Mouse (Mus musculus): ENCODE measurements around the gene Mrfap1. TPM values are rescaled to one million over a fixed set of nuclear protein-coding genes. Genes with fewer than 3 reads are reported as not detected.

Mrfap1 gene
- polyA plus RNA-seq, 2 experiments, result 260 to 638 TPM

GRCm38 (mm10) chr5:36776021-36776575 is 20.5 kb downstream of the Mrfap1 start:
- peaks cover 4% of the 10 kb centered on the region; the same call in 1 of the 2 replicates for H3K9me3 ChIP-seq (ENCODE audit: control insufficient read depth, low read length)
- no peak for ATAC-seq (ENCODE audit: low FRiP score, low read depth)
- H3K4me2 ChIP-seq (replicated peaks; ENCODE audit: low read depth, low read length, severe bottlenecking), result no peak overlapping the region
- H3K27ac ChIP-seq (replicated peaks; ENCODE audit: low read depth, low read length), result no peak overlapping the region
- H3K4me3 ChIP-seq (replicated peaks; ENCODE audit: low read length), result no peak overlapping the region
- H3K9ac ChIP-seq (ENCODE audit: low read depth, low read length, severe bottlenecking), result no peak overlapping the region
- no peaks in the 10 kb centered on the region for H3K27me3 ChIP-seq (ENCODE audit: control insufficient read depth, insufficient read depth, low read length)
- no peak for DNase-seq (ENCODE audit: low spot score)
- WGBS, result 34% methylated on average over 9 of the region's 9 CpGs
- H3K36me3 ChIP-seq (ENCODE audit: control insufficient read depth, insufficient read depth, low read length), result no peaks in the 10 kb centered on the region
- no peak for TF ChIP-seq POLR2A (IDR thresholded peaks at IDR 0.05; ENCODE audit: borderline replicate concordance, extremely low read depth, insufficient read depth, insufficient read length)
- H3K4me1 ChIP-seq (ENCODE audit: control insufficient read depth, insufficient read depth, low read length), result no peaks in the 10 kb centered on the region

DNA sequence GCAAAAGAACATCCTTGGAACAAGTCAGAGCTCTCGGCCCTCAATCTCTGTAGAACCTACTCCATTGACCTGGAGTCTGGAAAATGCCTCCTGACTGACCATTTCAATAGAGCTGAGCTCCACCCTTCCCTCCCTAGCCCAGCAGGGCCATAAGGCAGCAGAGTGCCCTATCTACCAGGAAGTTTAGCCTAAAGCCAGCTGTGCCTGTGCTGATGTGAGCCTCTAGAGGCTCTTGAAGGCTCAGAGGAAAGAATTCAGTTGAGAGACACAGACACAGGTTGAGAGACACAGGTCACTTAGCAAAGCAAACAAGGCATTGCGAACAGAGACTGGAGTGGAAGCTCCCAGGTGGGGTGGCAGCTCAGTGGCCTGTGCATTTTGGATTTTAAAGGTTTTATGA is 21.3 kb downstream of the Mrfap1 start:
- peaks cover 4% of the 10 kb centered on the region; the same call in 1 of the 2 replicates for H3K9me3 ChIP-seq (ENCODE audit: control insufficient read depth, low read length)
- ATAC-seq (ENCODE audit: low FRiP score, low read depth) (no peak), DNase-seq (ENCODE audit: low spot score) (no peak)
- no peaks in the 10 kb centered on the region for H3K27me3 ChIP-seq (ENCODE audit: control insufficient read depth, insufficient read depth, low read length)
- H3K9ac ChIP-seq (ENCODE audit: low read depth, low read length, severe bottlenecking), result no peak overlapping the region
- no peaks in the 10 kb centered on the region for H3K4me1 ChIP-seq (ENCODE audit: control insufficient read depth, insufficient read depth, low read length)
- no peak for TF ChIP-seq POLR2A (IDR thresholded peaks at IDR 0.05; ENCODE audit: borderline replicate concordance, extremely low read depth, insufficient read depth, insufficient read length)
- no peak overlapping the region for H3K4me3 ChIP-seq (replicated peaks; ENCODE audit: low read length)
- no peak overlapping the region for H3K27ac ChIP-seq (replicated peaks; ENCODE audit: low read depth, low read length)
- no peak overlapping the region for H3K4me2 ChIP-seq (replicated peaks; ENCODE audit: low read depth, low read length, severe bottlenecking)
- H3K36me3 ChIP-seq (ENCODE audit: control insufficient read depth, insufficient read depth, low read length), result no peaks in the 10 kb centered on the region
- WGBS, result 83% methylated on average over 2 of the region's 2 CpGs

DNA sequence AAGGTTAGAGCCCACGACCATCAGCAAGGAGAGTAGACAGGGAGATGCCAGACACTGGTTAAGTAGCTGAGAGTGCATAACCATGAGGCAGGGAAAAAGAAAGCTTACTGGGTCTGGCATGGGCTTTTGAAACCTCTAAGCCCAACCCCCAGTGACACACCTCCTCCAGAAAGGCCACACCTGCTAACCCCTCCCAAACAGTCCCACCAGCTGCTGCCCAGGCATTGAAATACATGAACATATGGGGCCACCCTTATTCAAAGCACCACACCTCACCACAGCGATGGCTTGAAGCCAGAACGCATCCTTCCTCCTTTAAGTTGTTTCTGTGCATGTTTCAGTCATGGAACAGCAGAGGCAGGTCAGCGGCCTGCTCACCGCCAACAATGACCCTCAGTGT is 24.0 kb downstream of the Mrfap1 start:
- Histone ChIP-seq H3K27ac (replicated peaks; ENCODE audit: low read depth, low read length) (no peak overlapping the region), H3K9me3 (ENCODE audit: control insufficient read depth, low read length) (no peaks in the 10 kb centered on the region), H3K9ac (ENCODE audit: low read depth, low read length, severe bottlenecking) (no peak overlapping the region), H3K4me2 (replicated peaks; ENCODE audit: low read depth, low read length, severe bottlenecking) (no peak overlapping the region), H3K36me3 (ENCODE audit: control insufficient read depth, insufficient read depth, low read length) (no peaks in the 10 kb centered on the region), H3K4me3 (replicated peaks; ENCODE audit: low read length) (no peak overlapping the region), H3K27me3 (ENCODE audit: control insufficient read depth, insufficient read depth, low read length) (no peaks in the 10 kb centered on the region), H3K4me1 (ENCODE audit: control insufficient read depth, insufficient read depth, low read length) (no peaks in the 10 kb centered on the region)
- ATAC-seq (ENCODE audit: low FRiP score, low read depth) (no peak), DNase-seq (ENCODE audit: low spot score) (no peak)
- no peak for TF ChIP-seq POLR2A (IDR thresholded peaks at IDR 0.05; ENCODE audit: borderline replicate concordance, extremely low read depth, insufficient read depth, insufficient read length)
- 77% methylated on average over 5 of the region's 5 CpGs for WGBS

- Histone ChIP-seq H3K36me3 (ENCODE audit: control insufficient read depth, insufficient read depth, low read length) (no peaks in the 10 kb centered on the region), H3K9me3 (ENCODE audit: control insufficient read depth, low read length) (no peaks in the 10 kb centered on the region), H3K4me3 (replicated peaks; ENCODE audit: low read length) (no peak overlapping the region), H3K4me2 (replicated peaks; ENCODE audit: low read depth, low read length, severe bottlenecking) (no peak overlapping the region), H3K27ac (replicated peaks; ENCODE audit: low read depth, low read length) (no peak overlapping the region), H3K27me3 (ENCODE audit: control insufficient read depth, insufficient read depth, low read length) (no peaks in the 10 kb centered on the region), H3K4me1 (ENCODE audit: control insufficient read depth, insufficient read depth, low read length) (no peaks in the 10 kb centered on the region), H3K9ac (ENCODE audit: low read depth, low read length, severe bottlenecking) (no peak overlapping the region)
- ATAC-seq (ENCODE audit: low FRiP score, low read depth) (no peak), DNase-seq (ENCODE audit: low spot score) (no peak)
- WGBS, result 41% methylated on average over 3 of the region's 3 CpGs
- no peak for TF ChIP-seq POLR2A (IDR thresholded peaks at IDR 0.05; ENCODE audit: borderline replicate concordance, extremely low read depth, insufficient read depth, insufficient read length)
These were observed 27.0 kb downstream of the Mrfap1 start for GRCm38 (mm10) chr5:36769603-36770002.

GRCm38 (mm10) chr5:36766958-36767703 is 29.4 kb downstream of the Mrfap1 start:
- Histone ChIP-seq H3K4me1 (ENCODE audit: control insufficient read depth, insufficient read depth, low read length) (peaks cover 13% of the 10 kb centered on the region), H3K4me3 (replicated peaks; ENCODE audit: low read length) (no peak overlapping the region), H3K9me3 (ENCODE audit: control insufficient read depth, low read length) (no peaks in the 10 kb centered on the region), H3K27ac (replicated peaks; ENCODE audit: low read depth, low read length) (no peak overlapping the region), H3K4me2 (replicated peaks; ENCODE audit: low read depth, low read length, severe bottlenecking) (no peak overlapping the region), H3K27me3 (ENCODE audit: control insufficient read depth, insufficient read depth, low read length) (no peaks in the 10 kb centered on the region), H3K9ac (ENCODE audit: low read depth, low read length, severe bottlenecking) (no peak overlapping the region), H3K36me3 (ENCODE audit: control insufficient read depth, insufficient read depth, low read length) (no peaks in the 10 kb centered on the region)
- ATAC-seq (ENCODE audit: low FRiP score, low read depth), result no peak
- DNase-seq (ENCODE audit: low spot score), result no peak
- TF ChIP-seq POLR2A (IDR thresholded peaks at IDR 0.05; ENCODE audit: borderline replicate concordance, extremely low read depth, insufficient read depth, insufficient read length), result no peak
- 26% methylated on average over 8 of the region's 10 CpGs for WGBS

All from limb, embryonic 14.5 days (tissue).